Mouse (Mus musculus) cerebellum, postnatal 25 days (tissue): ENCODE measurements around the gene Cflar.
"Not testable (repeated sequence)": the region's sequence is repeated elsewhere in the genome, so short reads cannot be mapped to it uniquely, and the experiment has no call there.

Experiments used
- DNase-seq, 2 experiments: peaks; one replicate each; pipeline ENCODE4 v3.0.0; 2021; ENCODE audit warnings: mixed read lengths in 2 of 2

Cflar gene

GRCm38 (mm10) chr1:58775361-58775760 is 64.1 kb downstream of the Cflar start:
- no peak for DNase-seq

GRCm38 (mm10) chr1:58777583-58777982 is 66.3 kb downstream of the Cflar start:
- DNase-seq = no peak

- no peak for DNase-seq
Observed at GRCm38 (mm10) chr1:58778226-58778625, 66.9 kb downstream of the Cflar start.

GRCm38 (mm10) chr1:58786276-58786675 is 75.0 kb downstream of the Cflar start:
- no peak for DNase-seq

GRCm38 (mm10) chr1:58788410-58788809 is 77.1 kb downstream of the Cflar start:
- DNase-seq = no peak

GRCm38 (mm10) chr1:58794705-58795104 is 83.4 kb downstream of the Cflar start:
- no peak for DNase-seq

- DNase-seq = peak; percentile 8 to 25
Observed at GRCm38 (mm10) chr1:58795291-58796058, 84.2 kb downstream of the Cflar start, which contains the start of gene Casp8. Gene Casp8, plus strand, starts transcription at chr1:58795374.

GRCm38 (mm10) chr1:58796059-58796363 is 84.7 kb downstream of the Cflar start:
- no peak for DNase-seq

GRCm38 (mm10) chr1:58796853-58797252 is 85.5 kb downstream of the Cflar start:
- DNase-seq = no peak

- no peak for DNase-seq
Observed at GRCm38 (mm10) chr1:58797370-58797769, 86.1 kb downstream of the Cflar start.

- no peak for DNase-seq
Observed at GRCm38 (mm10) chr1:58798911-58799310, 87.6 kb downstream of the Cflar start.

GRCm38 (mm10) chr1:58800644-58801043 is 89.3 kb downstream of the Cflar start:
- DNase-seq = not testable (repeated sequence)

- DNase-seq = no peak
Observed at GRCm38 (mm10) chr1:58801558-58802285, 90.4 kb downstream of the Cflar start.

GRCm38 (mm10) chr1:58802322-58803273 is 91.3 kb downstream of the Cflar start:
- peak in 1 of 2 experiments; percentile 8 for DNase-seq

GRCm38 (mm10) chr1:58803531-58803930 is 92.2 kb downstream of the Cflar start:
- no peak for DNase-seq

- DNase-seq = no peak
Observed at GRCm38 (mm10) chr1:58806651-58807050, 95.3 kb downstream of the Cflar start.
